Mouse (Mus musculus) heart, embryonic 11.5 days (tissue): Measurements from ENCODE around the gene Rbm44. TPM values are rescaled to one million over a fixed set of nuclear protein-coding genes. Genes with fewer than 3 reads are reported as not detected.

Experiments
- ATAC-seq: fragments of 200-750 bp; cut with Nextera tagmentation; replicated peaks from 2 replicates; pipeline ENCODE4 v1.8.0; 2017; ENCODE audit warnings: moderate library complexity; ENCODE audit not compliant: insufficient number of reproducible peaks, low FRiP score, low TSS enrichment
- H3K27ac ChIP-seq: fragments of 300-500 bp; sonication (generic); 2 replicates; pipeline ENCODE4 v1.5.1; 2014; ENCODE audit warnings: mild to moderate bottlenecking, low read depth, low read length
- H3K27me3 ChIP-seq: fragments of 300-500 bp; sonication (generic); 2 replicates; pipeline ENCODE4 v1.6.1; 2014; ENCODE audit warnings: mild to moderate bottlenecking, low read length, mixed read lengths; ENCODE audit not compliant: control insufficient read depth, insufficient read depth
- H3K36me3 ChIP-seq: fragments of 300-500 bp; sonication (generic); 2 replicates; pipeline ENCODE4 v1.6.1; 2014; ENCODE audit warnings: mild to moderate bottlenecking, low read length, moderate library complexity, mixed read lengths; ENCODE audit not compliant: control insufficient read depth, insufficient read depth
- H3K4me1 ChIP-seq: fragments of 300-500 bp; sonication (generic); 2 replicates; pipeline ENCODE4 v1.6.1; 2014; ENCODE audit warnings: low read length; ENCODE audit not compliant: control insufficient read depth, insufficient read depth
- H3K4me2 ChIP-seq: fragments of 300-500 bp; sonication (generic); 2 replicates; pipeline ENCODE4 v1.6.1; 2014; ENCODE audit warnings: mild to moderate bottlenecking, moderate library complexity
- H3K4me3 ChIP-seq: fragments of 300-500 bp; sonication (generic); 2 replicates; pipeline ENCODE4 v1.5.1; 2014; ENCODE audit warnings: low read depth, low read length
- H3K9ac ChIP-seq: fragments of 300-500 bp; sonication (generic); 2 replicates; pipeline ENCODE4 v1.6.1; 2014; ENCODE audit warnings: mild to moderate bottlenecking, low read depth, low read length, moderate library complexity
- H3K9me3 ChIP-seq: fragments of 300-500 bp; sonication (generic); replicated peaks from 2 replicates; pipeline ENCODE4 v1.6.1; 2016; ENCODE audit warnings: low read length; ENCODE audit not compliant: control insufficient read depth
- WGBS: fragments of 180-500 bp; shearing (Covaris S2); extraction: QIAGEN DNeasy Blood & Tissue Kit; methylation state at CpG from one replicate; pipeline ENCODE4 v1.1.7; 2014; ENCODE audit not compliant: insufficient replicate concordance; 5-methylcytosine and 5-hydroxymethylcytosine counted together
- polyA plus RNA-seq: library from polyadenylated mRNA; unstranded; fragments of >200 nt; fragmentation: Nextera tagmentation; extraction: Ambion mirVana; gene quantifications from 2 replicates; pipeline ENCODE4 v1.2.1, GENCODE M21; 2014

The Rbm44 gene
- polyA plus RNA-seq, 1 experiment from 2014 or later = 2.4 TPM

- H3K27ac ChIP-seq = no peak overlapping the region
- no peaks in the 10 kb centered on the region for H3K27me3 ChIP-seq
- WGBS = 59% methylated on average over 2 of the region's 2 CpGs
- H3K4me2 ChIP-seq = no peak overlapping the region
- H3K36me3 ChIP-seq = no peaks in the 10 kb centered on the region
- H3K9me3 ChIP-seq = no peaks in the 10 kb centered on the region
- no peak overlapping the region for H3K9ac ChIP-seq
- no peak for ATAC-seq
- no peak overlapping the region for H3K4me3 ChIP-seq
- H3K4me1 ChIP-seq = no peaks in the 10 kb centered on the region
These were observed 6.6 kb downstream of the Rbm44 start for GRCm38 (mm10) chr1:91151509-91151908.

- ATAC-seq = no peak
- Histone ChIP-seq H3K9ac (no peak overlapping the region), H3K27me3 (no peaks in the 10 kb centered on the region), H3K4me3 (no peak overlapping the region), H3K4me2 (no peak overlapping the region), H3K4me1 (0 out of 2 replicates have a peak, but pooled peaks cover 2% of the 10 kb centered on the region), H3K36me3 (no peaks in the 10 kb centered on the region), H3K27ac (no peak overlapping the region), H3K9me3 (no peaks in the 10 kb centered on the region)
- WGBS = 78% methylated on average over 6 of the region's 6 CpGs
These were observed 21.9 kb downstream of the Rbm44 start for GRCm38 (mm10) chr1:91166798-91167197.

- Histone ChIP-seq H3K4me1 (0 out of 2 replicates have a peak, but pooled peaks cover 2% of the 10 kb centered on the region), H3K27ac (no peak overlapping the region), H3K27me3 (no peaks in the 10 kb centered on the region), H3K4me3 (no peak overlapping the region), H3K9me3 (no peaks in the 10 kb centered on the region), H3K36me3 (no peaks in the 10 kb centered on the region), H3K4me2 (no peak overlapping the region), H3K9ac (no peak overlapping the region)
- WGBS = 51% methylated on average over 4 of the region's 4 CpGs
- no peak for ATAC-seq
These were observed 24.3 kb downstream of the Rbm44 start for GRCm38 (mm10) chr1:91169157-91169556.

- WGBS = 87% methylated on average over 5 of the region's 5 CpGs
- ATAC-seq = no peak
- Histone ChIP-seq H3K9me3 (no peaks in the 10 kb centered on the region), H3K9ac (no peak overlapping the region), H3K36me3 (no peaks in the 10 kb centered on the region), H3K4me3 (no peak overlapping the region), H3K27ac (no peak overlapping the region), H3K27me3 (peaks cover 2% of the 10 kb centered on the region; the same call in 1 of the 2 replicates), H3K4me2 (no peak overlapping the region), H3K4me1 (peaks cover 4% of the 10 kb centered on the region; the same call in 1 of the 2 replicates)
These were observed 29.9 kb downstream of the Rbm44 start for GRCm38 (mm10) chr1:91174796-91175195.

GRCm38 (mm10) chr1:91176026-91176425 is 31.1 kb downstream of the Rbm44 start:
- no peak overlapping the region for H3K4me2 ChIP-seq
- H3K9ac ChIP-seq = no peak overlapping the region
- H3K27me3 ChIP-seq = peaks cover 2% of the 10 kb centered on the region
- H3K4me3 ChIP-seq = no peak overlapping the region
- no peak for ATAC-seq
- WGBS = 59% methylated on average over 3 of the region's 3 CpGs
- H3K9me3 ChIP-seq = no peaks in the 10 kb centered on the region
- peaks cover 9% of the 10 kb centered on the region; the same call in 1 of the 2 replicates for H3K4me1 ChIP-seq
- H3K36me3 ChIP-seq = no peaks in the 10 kb centered on the region
- no peak overlapping the region for H3K27ac ChIP-seq

- Histone ChIP-seq H3K27me3 (peaks cover 2% of the 10 kb centered on the region), H3K9me3 (no peaks in the 10 kb centered on the region), H3K4me1 (peaks cover 12% of the 10 kb centered on the region; the same call in 1 of the 2 replicates), H3K27ac (no peak overlapping the region), H3K9ac (no peak overlapping the region), H3K4me3 (no peak overlapping the region), H3K4me2 (no peak overlapping the region), H3K36me3 (no peaks in the 10 kb centered on the region)
- ATAC-seq = no peak
- 54% methylated on average over 4 of the region's 4 CpGs for WGBS
These were observed 32.0 kb downstream of the Rbm44 start for GRCm38 (mm10) chr1:91176871-91177270.

- Histone ChIP-seq H3K4me2 (peak overlapping the region; percentile 81), H3K4me1 (peaks cover 15% of the 10 kb centered on the region; the same call in 1 of the 2 replicates), H3K27ac (no peak overlapping the region), H3K36me3 (no peaks in the 10 kb centered on the region), H3K9me3 (no peaks in the 10 kb centered on the region), H3K4me3 (no peak overlapping the region), H3K9ac (no peak overlapping the region), H3K27me3 (peaks cover 2% of the 10 kb centered on the region)
- ATAC-seq = peak; percentile 44; the same call in 1 of the 2 replicates
- 30% methylated on average over 5 of the region's 5 CpGs for WGBS
These were observed 34.2 kb downstream of the Rbm44 start for GRCm38 (mm10) chr1:91179086-91179485.

- Histone ChIP-seq H3K9ac (peak within 1 kb of the TSS; percentile 73), H3K4me3 (peak within 1 kb of the TSS; percentile 51), H3K27me3 (peaks cover 2% of the 10 kb centered on the region), H3K36me3 (no peaks in the 10 kb centered on the region), H3K4me1 (peaks cover 15% of the 10 kb centered on the region; the same call in 1 of the 2 replicates), H3K4me2 (peak within 1 kb of the TSS; percentile 81), H3K9me3 (no peaks in the 10 kb centered on the region), H3K27ac (no peak within 1 kb of the TSS)
- WGBS = 3% methylated on average over 37 of the region's 37 CpGs
- ATAC-seq = 0 out of 2 replicates have a peak, but pooled peaks have one; percentile 39
These were observed 34.8 kb downstream of the Rbm44 start, which contains the start of gene Ramp1 for GRCm38 (mm10) chr1:91179533-91180173. Gene Ramp1, plus strand, starts transcription at chr1:91179822.

- H3K27ac ChIP-seq = no peak overlapping the region
- ATAC-seq = no peak
- H3K9ac ChIP-seq = peak overlapping the region; percentile 73
- WGBS = 6% methylated on average over 14 of the region's 14 CpGs
- H3K27me3 ChIP-seq = peaks cover 2% of the 10 kb centered on the region
- H3K36me3 ChIP-seq = no peaks in the 10 kb centered on the region
- H3K4me2 ChIP-seq = peak overlapping the region; percentile 81
- no peaks in the 10 kb centered on the region for H3K9me3 ChIP-seq
- H3K4me3 ChIP-seq = peak overlapping the region; percentile 51
- H3K4me1 ChIP-seq = peaks cover 15% of the 10 kb centered on the region; the same call in 1 of the 2 replicates
These were observed 35.3 kb downstream of the Rbm44 start for GRCm38 (mm10) chr1:91180174-91180565.
